In the genomic region with DNA sequence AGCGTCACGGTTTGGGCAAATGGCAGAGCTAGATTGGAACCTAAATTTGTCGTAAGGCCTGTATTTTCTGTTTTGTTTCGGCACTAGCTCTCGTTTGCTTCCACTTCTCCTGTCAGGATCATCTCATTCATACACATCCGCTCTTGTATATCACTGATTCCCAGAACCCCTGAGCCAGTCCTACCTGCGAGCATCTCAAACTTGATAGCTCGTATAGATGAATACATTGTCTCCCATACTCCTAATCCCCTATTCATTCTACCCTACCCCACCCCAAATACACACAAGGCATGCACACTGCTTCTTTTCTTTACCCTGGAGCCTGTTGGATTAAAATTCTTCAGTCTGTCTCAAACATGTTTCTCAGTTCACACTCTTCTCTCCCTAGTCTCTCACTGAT, we compare ENCODE assay signal across 9 mouse cellular contexts. TPM values are rescaled to one million over a fixed set of nuclear protein-coding genes. Genes with fewer than 3 reads are reported as not detected.
A peak's percentile ranks its signal among the peaks of the same experiment; 100 is the strongest.
DNase-seq lines count a peak whose midpoint lies in the region; ATAC-seq and TF ChIP-seq lines count a peak whose summit lies in the region.
"Had no signal": no experiment of that assay in that cellular context is flagged by ENCODE, and none has a peak within 500 bp of the region (broad histone marks: within the 10 kb centered on the region; RNA-seq: fewer than 3 reads in every experiment).

No protein-coding gene starts in this region.

- peak overlapping the region; percentile 79 for H3K4me3 ChIP-seq in kidney, embryonic 14.5 days (ENCODE audit: low read length)
- peak overlapping the region; percentile 82 for H3K4me3 ChIP-seq in cortical plate, adult 2 months (ENCODE audit: insufficient read depth, low read length)
- peak overlapping the region; percentile 76 for H3K4me3 ChIP-seq in hindbrain, embryonic 15.5 days
- H3K4me3 ChIP-seq in midbrain, embryonic 15.5 days = peak overlapping the region; percentile 83

- no peak for TF ChIP-seq CTCF in cortical plate, adult 2 months (IDR thresholded peaks at IDR 0.05; ENCODE audit: extremely low read depth, insufficient read depth, low read length)

- no peaks in the 10 kb centered on the region; the same call in 1 of the 2 replicates for H3K27me3 ChIP-seq in kidney, embryonic 14.5 days (ENCODE audit: control insufficient read depth, insufficient read depth, low read length)
- H3K27me3 ChIP-seq in hindbrain, embryonic 15.5 days = peaks cover 14% of the 10 kb centered on the region
- peaks cover 14% of the 10 kb centered on the region for H3K27me3 ChIP-seq in midbrain, embryonic 15.5 days (replicated peaks)

- WGBS in kidney, embryonic 14.5 days = 7% methylated on average over 8 of the region's 8 CpGs
- 4% methylated on average over 8 of the region's 8 CpGs for WGBS in hindbrain, embryonic 15.5 days
- WGBS in midbrain, embryonic 15.5 days = 3% methylated on average over 8 of the region's 8 CpGs

- peaks cover 7% of the 10 kb centered on the region for H3K4me1 ChIP-seq in kidney, embryonic 14.5 days (ENCODE audit: control insufficient read depth, insufficient read depth, low read length)
- no peaks in the 10 kb centered on the region for H3K4me1 ChIP-seq in cortical plate, adult 2 months (ENCODE audit: control insufficient read depth, insufficient read depth, low read length)
- peaks cover 21% of the 10 kb centered on the region for H3K4me1 ChIP-seq in hindbrain, embryonic 15.5 days (replicated peaks)
- peaks cover 26% of the 10 kb centered on the region for H3K4me1 ChIP-seq in midbrain, embryonic 15.5 days

- peak overlapping the region; percentile 75; the same call in 1 of the 2 replicates for H3K27ac ChIP-seq in kidney, embryonic 14.5 days (ENCODE audit: low read depth, low read length)
- peak overlapping the region; percentile 85 for H3K27ac ChIP-seq in cortical plate, adult 2 months (ENCODE audit: insufficient read depth, low read length)
- H3K27ac ChIP-seq in hindbrain, embryonic 15.5 days (replicated peaks) = peak overlapping the region; percentile 92
- H3K27ac ChIP-seq in midbrain, embryonic 15.5 days = peak overlapping the region; percentile 94

- no peak for ATAC-seq in kidney, embryonic 14.5 days (ENCODE audit: low FRiP score, low TSS enrichment)
- ATAC-seq in hindbrain, embryonic 15.5 days (ENCODE audit: low FRiP score, low read depth) = no peak
- ATAC-seq in midbrain, embryonic 15.5 days (replicated peaks) = peak; percentile 63

- peaks cover 35% of the 10 kb centered on the region for H3K36me3 ChIP-seq in kidney, embryonic 14.5 days (ENCODE audit: control insufficient read depth, insufficient read depth, low read length)
- H3K36me3 ChIP-seq in hindbrain, embryonic 15.5 days = peaks cover 32% of the 10 kb centered on the region
- H3K36me3 ChIP-seq in midbrain, embryonic 15.5 days (replicated peaks) = peaks cover 22% of the 10 kb centered on the region

- DNase-seq in kidney, postnatal 10 days = no peak
- no peak for DNase-seq in Muller cell, postnatal 12 days (ENCODE audit: inconsistent ontology term)
- DNase-seq in urinary bladder, postnatal 36 days (ENCODE audit: low spot score in 2 of 2) = no peak
- no peak for DNase-seq in left cerebral cortex, adult 18-20 months (ENCODE audit: low spot score in 2 of 2)

- peak overlapping the region; percentile 81 for H3K9ac ChIP-seq in kidney, embryonic 14.5 days (ENCODE audit: low read depth, low read length)
- peak overlapping the region; percentile 80 for H3K9ac ChIP-seq in hindbrain, embryonic 15.5 days
- H3K9ac ChIP-seq in midbrain, embryonic 15.5 days = peak overlapping the region; percentile 81

- peak overlapping the region; percentile 60 for H3K4me2 ChIP-seq in kidney, embryonic 14.5 days (replicated peaks; ENCODE audit: low read depth, low read length)
- H3K4me2 ChIP-seq in hindbrain, embryonic 15.5 days = peak overlapping the region; percentile 74
- H3K4me2 ChIP-seq in midbrain, embryonic 15.5 days = peak overlapping the region; percentile 60

- no peaks in the 10 kb centered on the region for H3K9me3 ChIP-seq in kidney, embryonic 14.5 days (ENCODE audit: control insufficient read depth, low read length)
- no peaks in the 10 kb centered on the region for H3K9me3 ChIP-seq in hindbrain, embryonic 15.5 days
- no peaks in the 10 kb centered on the region for H3K9me3 ChIP-seq in midbrain, embryonic 15.5 days

- TF ChIP-seq POLR2A in cortical plate, adult 2 months (IDR thresholded peaks at IDR 0.05; ENCODE audit: extremely low read depth, insufficient read depth, low read length) = no peak

RNA-seq across cellular contexts. Expression of a gene that starts 0.7 kb away (rescaled TPM):
- 22.9 and 28.7 TPM in 2 replicates for polyA plus RNA-seq in kidney, embryonic 14.5 days (2014; fragmentation: Nextera tagmentation; extraction: Ambion mirVana)
- 16.6 and 16.9 TPM in 2 replicates for polyA plus RNA-seq in cortical plate, adult 2 months (2012; rRNA removed)
- polyA plus RNA-seq in hindbrain, embryonic 15.5 days (2015; fragmentation: Nextera tagmentation; extraction: Ambion mirVana) = 31.3 and 32.7 TPM in 2 replicates
- polyA plus RNA-seq in midbrain, embryonic 15.5 days (2015; fragmentation: Nextera tagmentation; extraction: Ambion mirVana) = 41.0 and 42.3 TPM in 2 replicates
- total RNA-seq in left cerebral cortex, adult 18-20 months (2021) = 10 to 100 TPM; 12.0 to 13.2 TPM

RNA-seq across cellular contexts. Expression of a gene that starts 7.5 kb away (rescaled TPM):
- not detected in 2 replicates for polyA plus RNA-seq in kidney, embryonic 14.5 days (2014; fragmentation: Nextera tagmentation; extraction: Ambion mirVana)
- polyA plus RNA-seq in cortical plate, adult 2 months (2012; rRNA removed) = not detected in 2 replicates
- not detected in 2 replicates for polyA plus RNA-seq in hindbrain, embryonic 15.5 days (2015; fragmentation: Nextera tagmentation; extraction: Ambion mirVana)
- polyA plus RNA-seq in midbrain, embryonic 15.5 days (2015; fragmentation: Nextera tagmentation; extraction: Ambion mirVana) = not detected in 2 replicates
- not detected for total RNA-seq in left cerebral cortex, adult 18-20 months (2021)
- polyA plus RNA-seq: Patski had no signal

RNA-seq across cellular contexts. Expression of a gene that starts 45.4 kb away (rescaled TPM):
- polyA plus RNA-seq in kidney, embryonic 14.5 days (2014; fragmentation: Nextera tagmentation; extraction: Ambion mirVana) = not detected in 2 replicates
- 4.2 and 5.8 TPM in 2 replicates for polyA plus RNA-seq in cortical plate, adult 2 months (2012; rRNA removed)
- polyA plus RNA-seq in hindbrain, embryonic 15.5 days (2015; fragmentation: Nextera tagmentation; extraction: Ambion mirVana) = not detected in 2 replicates
- polyA plus RNA-seq in midbrain, embryonic 15.5 days (2015; fragmentation: Nextera tagmentation; extraction: Ambion mirVana) = not detected in 2 replicates
- 1 to 10 TPM; 1.1 to 1.2 TPM for total RNA-seq in left cerebral cortex, adult 18-20 months (2021)
- polyA plus RNA-seq: Patski had no signal

RNA-seq across cellular contexts. Expression of a gene that starts 50.4 kb away (rescaled TPM):
- 1.2 and 1.5 TPM in 2 replicates for polyA plus RNA-seq in kidney, embryonic 14.5 days (2014; fragmentation: Nextera tagmentation; extraction: Ambion mirVana)
- polyA plus RNA-seq in cortical plate, adult 2 months (2012; rRNA removed) = 0.49 and 1.3 TPM in 2 replicates
- polyA plus RNA-seq in hindbrain, embryonic 15.5 days (2015; fragmentation: Nextera tagmentation; extraction: Ambion mirVana) = 1.00 and 1.0 TPM in 2 replicates
- 0.35 and 0.96 TPM in 2 replicates for polyA plus RNA-seq in midbrain, embryonic 15.5 days (2015; fragmentation: Nextera tagmentation; extraction: Ambion mirVana)
- not detected for total RNA-seq in left cerebral cortex, adult 18-20 months (2021)
- polyA plus RNA-seq: Patski had no signal
